Mouse (Mus musculus) layer of hippocampus, adult 9-11 months (tissue): ENCODE results near the gene Tmem39a.

ENCODE experiments used
- DNase-seq: peaks from one replicate; pipeline ENCODE4 v3.0.0; 2022

The Tmem39a gene

DNA sequence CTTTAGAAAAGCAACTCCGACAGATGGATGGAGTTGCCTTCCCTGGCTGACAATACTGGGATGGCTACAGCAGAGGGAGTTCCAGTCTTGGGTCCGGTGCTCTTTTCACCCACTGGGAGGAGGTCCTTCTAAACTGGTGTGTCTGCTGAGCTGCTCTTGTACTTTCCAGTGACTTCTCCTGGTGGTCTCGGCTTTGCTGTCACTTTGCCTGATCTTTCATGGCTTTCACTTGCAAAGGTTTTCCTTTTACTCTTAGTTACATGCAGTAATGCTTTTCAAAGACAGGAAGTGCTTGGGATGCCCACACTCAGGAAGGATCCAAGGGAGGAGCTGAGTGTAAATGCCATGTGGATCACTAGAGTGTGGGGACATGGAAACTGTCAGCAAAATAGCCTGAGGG, 33.0 kb downstream of the Tmem39a start:
- no peak for DNase-seq

GRCm38 (mm10) chr16:38592026-38592678, 33.7 kb downstream of the Tmem39a start:
- no peak for DNase-seq

DNA sequence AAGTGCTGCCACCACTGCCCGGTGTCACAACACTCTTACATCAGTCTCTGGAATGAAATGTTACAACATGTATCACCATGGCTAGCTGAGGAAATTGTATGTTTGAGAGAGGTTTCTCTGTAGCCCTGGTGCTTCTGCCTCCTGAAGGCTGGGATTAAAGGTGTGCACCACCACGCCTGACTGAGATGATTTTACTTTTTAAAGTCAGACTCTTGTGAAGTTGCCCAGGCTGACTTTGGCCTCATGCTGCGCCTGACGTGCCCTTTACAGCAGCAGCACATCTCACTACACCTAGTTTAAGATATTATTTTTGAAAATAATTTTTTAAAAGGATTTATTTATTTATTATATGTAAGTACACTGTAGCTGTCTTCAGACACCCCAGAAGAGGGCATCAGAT, 34.4 kb downstream of the Tmem39a start:
- DNase-seq = no peak

GRCm38 (mm10) chr16:38594435-38594834, 35.9 kb downstream of the Tmem39a start:
- no peak for DNase-seq

DNA sequence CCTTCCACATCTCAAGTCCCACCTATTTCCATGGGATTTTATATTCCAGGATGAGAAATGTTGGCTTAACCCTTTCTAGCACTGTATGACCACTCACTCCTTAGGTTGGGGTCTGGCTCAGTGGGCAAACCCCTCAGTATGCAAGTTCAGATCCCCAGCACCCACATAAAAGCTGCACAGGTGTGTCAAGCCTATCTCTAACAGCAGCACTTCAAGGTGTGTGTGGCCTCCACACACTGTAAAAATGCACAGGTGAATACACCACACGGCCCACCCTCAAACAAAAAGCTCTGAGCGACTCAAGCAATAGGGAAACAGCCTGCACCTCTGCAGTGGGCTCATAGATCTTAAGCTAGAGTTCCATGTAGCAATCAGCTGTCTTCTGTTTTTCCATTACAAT, 37.6 kb downstream of the Tmem39a start:
- no peak for DNase-seq

GRCm38 (mm10) chr16:38596651-38597050, 38.2 kb downstream of the Tmem39a start:
- no peak for DNase-seq

- no peak for DNase-seq
Observed at GRCm38 (mm10) chr16:38598986-38599680, 40.6 kb downstream of the Tmem39a start.

- DNase-seq = peak; percentile 72
Observed at GRCm38 (mm10) chr16:38602989-38603804, 44.7 kb downstream of the Tmem39a start.

- no peak for DNase-seq
Observed at GRCm38 (mm10) chr16:38606509-38606908, 48.0 kb downstream of the Tmem39a start.

DNA sequence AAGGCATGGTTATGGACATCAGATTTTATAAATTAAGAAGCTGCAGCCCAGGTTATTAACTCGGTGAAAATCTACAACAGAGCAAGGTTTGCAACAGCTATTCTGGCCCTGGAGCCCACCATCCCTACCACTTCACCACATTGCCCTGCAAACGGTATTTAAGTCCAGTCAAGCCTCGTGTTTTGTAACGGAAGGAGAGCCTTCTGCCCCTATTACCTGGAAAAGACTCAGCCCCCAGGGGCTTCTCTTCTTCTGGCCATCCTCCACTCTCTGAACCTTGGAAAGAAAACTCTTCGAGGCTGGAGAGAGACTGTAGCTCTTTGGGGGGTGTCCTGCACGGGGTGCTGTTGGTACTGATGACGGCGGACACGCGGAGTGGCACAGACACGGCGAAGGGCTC, 50.2 kb downstream of the Tmem39a start:
- DNase-seq = no peak

GRCm38 (mm10) chr16:38609092-38609491, 50.6 kb downstream of the Tmem39a start:
- DNase-seq = no peak

DNA sequence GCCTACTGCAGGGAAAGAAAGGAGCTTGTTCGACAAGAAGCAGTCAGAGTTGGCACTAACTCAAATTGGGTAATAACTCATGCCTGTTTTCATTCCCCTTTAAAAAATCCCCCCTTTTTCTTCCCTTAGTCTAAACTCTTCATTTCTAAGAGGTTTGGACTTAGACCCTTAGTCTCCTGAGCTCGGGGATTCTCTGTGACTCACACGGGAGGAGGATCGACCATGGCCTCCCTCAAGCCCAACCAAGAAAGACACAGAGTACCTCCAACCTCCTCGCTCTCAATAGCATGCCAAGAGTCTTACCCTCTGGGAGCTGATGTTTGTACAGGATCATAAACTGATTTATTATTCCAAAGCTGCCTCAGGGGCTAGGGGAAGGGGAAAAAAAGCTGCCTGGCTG, 54.1 kb downstream of the Tmem39a start:
- no peak for DNase-seq

- no peak for DNase-seq
Observed at GRCm38 (mm10) chr16:38613646-38614045, 55.1 kb downstream of the Tmem39a start.

DNA sequence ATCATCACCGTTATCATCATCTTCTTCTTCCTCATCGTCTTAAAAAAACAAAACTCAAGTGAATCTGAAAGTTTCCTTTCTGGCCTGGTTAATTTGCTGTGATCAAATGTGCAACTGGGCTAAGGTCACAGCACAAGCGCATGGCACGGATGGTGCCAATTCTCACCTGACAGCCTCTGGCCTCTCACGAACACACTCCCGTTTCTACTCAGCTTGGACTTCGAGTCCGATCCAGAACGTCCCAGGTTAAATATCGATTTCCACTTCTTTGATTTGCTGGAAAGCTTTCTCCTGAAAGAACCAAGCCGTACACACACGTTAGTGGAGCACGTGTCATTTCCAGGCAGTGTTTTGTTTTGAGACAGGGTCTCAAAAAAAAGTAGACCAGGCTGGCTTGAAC, 59.5 kb downstream of the Tmem39a start:
- no peak for DNase-seq

DNA sequence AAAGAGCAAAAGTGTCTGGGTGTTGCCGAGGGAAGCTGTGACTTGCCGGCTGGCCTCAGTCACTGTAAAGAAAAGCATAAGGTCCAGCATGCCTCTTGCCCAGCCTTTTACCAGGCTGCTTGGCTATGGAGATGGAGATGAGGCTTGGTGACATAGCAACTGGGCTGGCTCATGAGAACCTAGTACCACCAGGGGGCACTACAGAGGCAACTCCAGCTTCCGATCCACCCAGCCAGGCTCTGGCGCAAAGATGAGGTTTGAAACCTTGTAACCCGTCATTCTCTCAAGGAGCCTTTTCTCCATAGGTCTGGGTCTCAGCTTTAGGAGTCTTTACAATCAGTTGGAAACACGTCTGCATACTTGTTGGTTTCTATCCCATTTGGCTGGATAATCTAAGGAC, 60.6 kb downstream of the Tmem39a start:
- DNase-seq = peak; percentile 78

- no peak for DNase-seq
Observed at GRCm38 (mm10) chr16:38620696-38621450, 62.4 kb downstream of the Tmem39a start.

DNA sequence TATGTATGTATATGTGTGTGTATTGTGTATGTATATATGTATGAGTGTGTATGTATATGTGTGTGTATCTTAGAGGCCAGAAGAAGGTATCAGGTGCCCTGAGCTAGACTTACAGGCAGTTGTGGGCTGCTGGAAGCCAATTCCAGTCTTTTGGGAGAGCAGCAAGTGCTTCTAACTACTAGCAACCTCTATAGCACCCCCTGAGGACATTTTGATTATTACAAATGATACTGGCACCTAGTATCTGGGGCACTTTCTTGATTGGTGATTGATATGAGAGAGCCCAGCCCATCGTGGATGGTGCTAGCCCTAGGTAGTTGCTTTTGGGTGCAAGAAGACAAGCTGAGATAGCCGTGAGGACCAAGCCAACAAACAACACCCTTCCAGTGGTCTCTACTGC, 63.8 kb downstream of the Tmem39a start:
- no peak for DNase-seq

- no peak for DNase-seq
Observed at GRCm38 (mm10) chr16:38624303-38624702, 65.8 kb downstream of the Tmem39a start.

GRCm38 (mm10) chr16:38625411-38625810, 66.9 kb downstream of the Tmem39a start:
- no peak for DNase-seq

- DNase-seq = no peak
Observed at GRCm38 (mm10) chr16:38625811-38626369, 67.4 kb downstream of the Tmem39a start.

DNA sequence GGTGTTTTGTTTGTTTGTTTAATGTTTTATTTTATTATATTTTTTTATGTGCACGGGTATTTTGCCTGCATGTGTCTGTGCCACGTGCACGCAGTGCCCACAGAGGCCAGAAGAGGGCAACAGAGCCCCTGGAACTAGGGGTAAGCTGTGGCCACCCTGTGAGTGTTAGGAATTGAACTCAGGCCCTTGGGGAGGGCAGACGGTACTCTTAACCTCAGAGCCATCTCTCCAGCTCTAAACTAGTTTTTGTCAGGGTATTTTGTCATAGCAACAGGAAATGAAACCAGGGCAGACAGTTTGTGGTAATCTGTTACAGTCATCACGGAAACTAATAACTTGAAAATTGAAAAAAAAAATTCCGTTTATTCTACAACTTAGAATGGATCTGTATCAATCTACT, 73.6 kb downstream of the Tmem39a start:
- peak; percentile 27 for DNase-seq

- DNase-seq = no peak
Observed at GRCm38 (mm10) chr16:38635833-38636390, 77.4 kb downstream of the Tmem39a start.
